Mouse (Mus musculus) megakaryocyte progenitor cell, adult 5-6 weeks (primary cell): Measurements from ENCODE around the gene Olfr713. TPM values are rescaled to one million over a fixed set of nuclear protein-coding genes. Genes with fewer than 3 reads are reported as not detected.

Source experiments
- ATAC-seq: replicated peaks from 2 replicates; pipeline ENCODE4 v1.8.0; 2016; ENCODE audit warnings: mild to moderate bottlenecking, moderate TSS enrichment, inconsistent platforms; ENCODE audit not compliant: poor library complexity
- total RNA-seq, 2 experiments: library from RNA; stranded (forward) in 1 of 2; stranded (reverse) in 1 of 2; fragments of 157-497, 149-512 nt in 1 of 2; fragments of 200-1000 nt in 1 of 2; gene quantifications; 2 replicates each; pipeline versions ENCODE4 v1.2.3 to v1.2.4; 2015 to 2017

The Olfr713 gene
- total RNA-seq (2015) = not detected in 2 replicates
- total RNA-seq (2017) = not detected in 2 replicates

DNA sequence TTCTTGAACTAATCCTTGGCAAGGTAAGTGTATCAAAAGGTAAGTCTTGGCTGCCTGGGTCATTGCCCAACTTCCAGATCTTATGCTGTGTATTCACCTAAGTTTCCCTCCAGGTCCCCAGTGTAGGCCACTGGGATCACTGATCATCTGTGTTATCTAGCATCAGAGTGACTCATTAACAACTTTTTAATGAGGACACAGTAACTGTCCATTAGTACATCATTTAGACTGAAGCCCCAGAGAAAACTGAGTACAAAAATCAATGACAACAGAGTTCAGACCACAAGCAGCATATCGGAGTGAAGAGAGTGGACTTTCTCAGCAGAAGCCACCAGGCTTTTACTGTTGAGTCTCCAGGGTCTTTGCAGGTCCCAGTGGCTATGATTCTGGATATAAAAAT, at the start of gene Olfr713:
Gene Olfr713, plus strand, starts transcription at position 301 of the 400 bp plus-strand sequence.
- no peak for ATAC-seq

DNA sequence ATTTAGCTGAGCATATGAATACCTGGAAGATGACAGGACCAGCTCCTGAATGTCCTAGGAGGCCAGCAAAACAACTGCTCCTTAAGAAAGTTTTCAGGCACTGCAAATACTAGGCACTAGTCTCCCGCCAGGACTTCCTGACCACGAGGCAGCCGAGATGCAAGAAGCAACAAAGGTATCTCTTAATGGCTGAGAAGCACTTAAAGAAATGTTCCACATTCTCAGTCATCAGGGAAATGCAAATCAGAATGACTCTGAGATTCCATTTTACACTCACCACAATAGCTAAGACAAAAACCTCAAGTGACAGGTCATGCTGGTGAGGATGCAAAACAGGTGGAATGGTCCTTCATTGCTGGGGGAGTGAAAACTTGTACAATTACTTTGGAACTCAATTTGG, 45.7 kb upstream of the Olfr713 start:
- no peak for ATAC-seq

DNA sequence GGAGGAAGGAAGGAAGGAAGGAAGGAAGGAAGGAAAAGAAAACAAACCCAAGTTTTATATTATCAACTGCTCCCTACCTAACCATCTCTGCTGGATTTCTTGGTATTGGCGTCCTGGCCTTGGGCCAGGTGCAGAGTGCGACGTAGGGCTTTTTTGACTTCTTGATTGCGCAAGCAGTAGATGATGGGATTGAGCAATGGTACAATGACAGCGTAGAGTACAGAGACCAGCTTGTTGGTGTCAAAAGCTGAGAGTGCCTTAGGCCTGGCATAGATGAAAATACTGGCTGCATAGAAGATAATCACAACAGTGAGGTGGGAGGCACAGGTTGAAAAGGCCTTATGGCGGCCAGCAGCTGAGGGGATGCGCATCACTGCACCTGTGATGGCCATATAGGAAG, 30.2 kb upstream of the Olfr713 start:
- peak; percentile 96 for ATAC-seq

- ATAC-seq = peak; percentile 63
Measured at GRCm38 (mm10) chr7:107004169-107004568, 26.8 kb upstream of the Olfr713 start.

DNA sequence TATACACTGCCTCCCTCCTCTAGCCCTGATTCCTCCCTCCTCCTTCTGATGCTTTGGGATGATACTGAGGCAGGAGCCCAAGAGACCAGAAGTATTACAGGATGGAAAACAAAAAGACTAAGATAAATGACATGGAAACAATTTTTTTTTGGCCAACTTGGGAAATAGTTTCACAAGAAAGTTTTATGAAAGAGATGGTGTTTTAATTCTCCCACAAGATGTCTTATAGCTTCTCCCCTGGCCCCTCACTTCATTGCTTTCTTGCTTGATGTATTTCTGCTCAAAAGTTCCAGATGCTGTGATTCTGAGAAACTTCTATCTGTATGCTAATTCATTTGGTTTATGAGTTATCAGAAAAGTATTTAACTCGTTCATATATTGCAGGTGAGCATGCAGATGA, 25.0 kb upstream of the Olfr713 start, which contains the start of gene Olfr2:
Gene Olfr2, minus strand, starts transcription at position 101 of the 400 bp plus-strand sequence.
- ATAC-seq = no peak

DNA sequence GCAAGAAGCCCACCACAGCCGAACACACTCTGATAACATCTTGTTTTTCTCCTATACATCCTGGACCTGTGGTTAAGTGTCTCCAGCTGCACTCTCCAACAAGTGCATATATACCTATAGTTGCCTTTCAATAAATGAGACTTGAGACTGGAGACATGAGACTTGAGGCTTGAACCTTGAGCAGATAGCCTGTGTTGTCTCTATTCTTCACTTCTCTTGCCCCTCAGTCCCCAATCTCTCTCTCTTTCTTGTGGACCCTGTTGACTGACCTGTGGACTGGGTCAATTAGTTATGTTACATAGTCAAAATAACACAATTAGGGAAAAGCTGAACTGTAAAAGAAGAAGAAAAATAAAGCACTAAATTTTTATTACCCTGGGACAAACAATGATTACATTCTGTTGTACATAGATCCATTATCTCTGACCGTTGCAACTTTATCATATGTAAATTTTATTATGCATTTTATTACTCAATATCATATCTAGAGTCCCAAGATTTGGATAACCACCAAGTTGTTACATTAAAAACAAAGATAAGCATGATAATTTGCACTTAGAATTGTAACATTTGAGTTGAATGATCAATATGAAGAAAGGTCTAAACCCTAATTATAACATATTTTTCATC, 9.1 kb downstream of the Olfr713 start:
- ATAC-seq = no peak

DNA sequence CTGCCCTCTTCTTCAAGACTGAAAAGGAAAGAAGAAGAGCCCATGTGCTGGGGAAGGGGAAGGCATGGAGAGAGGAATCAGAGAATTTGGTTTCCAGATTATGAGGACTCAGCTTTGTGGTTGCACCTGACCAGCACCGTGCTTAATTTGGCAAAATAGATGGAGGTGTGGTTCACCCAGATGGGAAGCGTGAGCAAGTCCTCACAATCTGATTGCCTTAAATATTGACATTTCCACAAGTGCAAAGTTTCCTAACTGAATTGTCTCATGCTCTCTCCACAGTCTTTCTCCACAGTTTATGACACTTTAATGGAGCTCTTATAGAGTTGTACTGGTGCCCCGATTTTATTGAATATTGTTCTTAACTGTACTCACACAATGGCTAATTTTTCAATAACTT, 12.2 kb downstream of the Olfr713 start:
- no peak for ATAC-seq

- peak; percentile 80 for ATAC-seq
Measured at GRCm38 (mm10) chr7:107044407-107044806, 13.4 kb downstream of the Olfr713 start.

DNA sequence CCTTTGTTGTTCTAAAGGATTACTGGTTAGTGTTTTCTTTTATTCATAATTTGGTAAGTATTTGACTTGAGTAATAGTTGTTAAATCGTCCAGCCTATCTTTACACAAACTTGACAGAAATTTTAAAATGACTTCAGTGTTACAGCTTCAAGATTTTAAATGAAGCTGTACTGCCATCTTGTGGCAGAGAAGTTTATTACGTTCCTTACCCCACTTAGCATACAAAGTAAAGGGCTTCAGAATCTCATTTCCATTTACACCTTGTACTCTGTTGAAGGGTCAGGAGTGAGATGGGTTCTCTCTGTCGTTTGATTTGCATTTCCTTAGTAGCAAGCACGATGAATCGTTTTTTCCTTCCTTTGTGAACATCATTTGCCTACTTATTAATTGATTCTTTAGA, 14.9 kb downstream of the Olfr713 start:
- ATAC-seq = peak; percentile 92

DNA sequence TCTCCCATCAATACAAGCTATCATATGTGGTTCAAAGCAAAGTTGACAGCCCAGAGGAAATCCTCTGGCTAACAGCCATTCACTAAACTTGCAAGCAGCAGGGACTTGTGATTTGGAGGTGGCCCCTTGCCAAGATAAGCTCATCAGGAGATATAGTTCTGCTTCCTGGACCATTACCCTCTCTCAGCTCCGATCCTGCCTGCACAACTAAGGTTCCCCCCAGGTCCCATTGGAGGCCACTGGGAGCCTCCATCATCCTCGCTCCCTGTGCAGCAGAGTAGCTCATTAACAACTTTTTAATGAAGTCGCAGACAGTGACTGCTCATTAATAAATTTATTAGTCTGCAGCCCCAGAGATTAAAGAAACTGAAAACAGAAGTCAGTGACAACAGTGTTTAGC, 16.6 kb downstream of the Olfr713 start:
- peak; percentile 34 for ATAC-seq

DNA sequence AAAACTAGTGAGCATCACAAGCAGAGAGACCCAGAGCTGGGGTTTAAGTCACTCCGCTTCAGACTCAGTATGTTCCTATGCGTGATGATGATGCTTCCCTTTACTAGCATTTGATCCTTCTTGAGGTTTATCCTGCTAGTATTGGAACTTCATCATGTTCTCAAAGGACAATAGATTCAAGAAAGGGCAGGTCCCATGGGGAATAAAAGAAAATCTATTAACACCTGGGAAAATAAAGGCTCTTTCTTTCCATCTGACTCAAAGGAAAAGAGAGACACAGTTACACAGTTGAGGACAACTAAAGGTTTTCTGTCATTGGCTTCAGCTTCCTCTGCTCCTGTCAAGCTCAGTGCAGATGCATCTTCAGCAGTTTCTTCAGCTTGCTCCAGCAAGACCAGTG, 39.7 kb downstream of the Olfr713 start, which contains the start of gene Olfr714:
Gene Olfr714, plus strand, starts transcription at position 301 of the 400 bp plus-strand sequence.
- ATAC-seq = no peak

Other genes with a start within 250 kb of the Olfr713 start
- gene Olfr699, start 238.0 kb upstream of the Olfr713 start, total RNA-seq (2015) = not detected in 2 replicates
- gene Olfr699, start 238.0 kb upstream of the Olfr713 start, total RNA-seq (2017) = not detected in 2 replicates
- gene Olfr700, start 222.3 kb upstream of the Olfr713 start, total RNA-seq (2015) = not detected in 2 replicates
- gene Olfr700, start 222.3 kb upstream of the Olfr713 start, total RNA-seq (2017) = not detected in 2 replicates
- not detected in 2 replicates for gene Olfr701, start 217.0 kb upstream of the Olfr713 start, total RNA-seq (2015)
- not detected in 2 replicates for gene Olfr701, start 217.0 kb upstream of the Olfr713 start, total RNA-seq (2017)
- not detected in 2 replicates for gene Olfr702, start 197.3 kb upstream of the Olfr713 start, total RNA-seq (2015)
- not detected in 2 replicates for gene Olfr702, start 197.3 kb upstream of the Olfr713 start, total RNA-seq (2017)
- gene Olfr703, start 187.8 kb upstream of the Olfr713 start, total RNA-seq (2015) = not detected in 2 replicates
- not detected in 2 replicates for gene Olfr703, start 187.8 kb upstream of the Olfr713 start, total RNA-seq (2017)
- gene Olfr704, start 168.0 kb upstream of the Olfr713 start, total RNA-seq (2015) = not detected in 2 replicates
- gene Olfr704, start 168.0 kb upstream of the Olfr713 start, total RNA-seq (2017) = not detected in 2 replicates
- not detected in 2 replicates for gene Olfr705, start 154.3 kb upstream of the Olfr713 start, total RNA-seq (2015)
- not detected in 2 replicates for gene Olfr705, start 154.3 kb upstream of the Olfr713 start, total RNA-seq (2017)
- gene Olfr706, start 143.0 kb upstream of the Olfr713 start, total RNA-seq (2015) = not detected in 2 replicates
- not detected in 2 replicates for gene Olfr706, start 143.0 kb upstream of the Olfr713 start, total RNA-seq (2017)
- gene Olfr707, start 129.9 kb upstream of the Olfr713 start, total RNA-seq (2015) = not detected in 2 replicates
- not detected in 2 replicates for gene Olfr707, start 129.9 kb upstream of the Olfr713 start, total RNA-seq (2017)
- gene Olfr1532-ps1, start 123.2 kb upstream of the Olfr713 start, total RNA-seq (2015) = not detected in 2 replicates
- not detected in 2 replicates for gene Olfr1532-ps1, start 123.2 kb upstream of the Olfr713 start, total RNA-seq (2017)
- 0.02 TPM in 1 of 2 replicates, not detected in the other for gene Olfr709-ps1, start 99.0 kb upstream of the Olfr713 start, total RNA-seq (2015)
- not detected in 2 replicates for gene Olfr709-ps1, start 99.0 kb upstream of the Olfr713 start, total RNA-seq (2017)
- gene Olfr710, start 82.9 kb upstream of the Olfr713 start, total RNA-seq (2015) = not detected in 2 replicates
- gene Olfr710, start 82.9 kb upstream of the Olfr713 start, total RNA-seq (2017) = not detected in 2 replicates
- gene Olfr6, start 67.2 kb upstream of the Olfr713 start, total RNA-seq (2015) = not detected in 2 replicates
- not detected in 2 replicates for gene Olfr6, start 67.2 kb upstream of the Olfr713 start, total RNA-seq (2017)
- not detected in 2 replicates for gene Olfr711, start 55.7 kb upstream of the Olfr713 start, total RNA-seq (2015)
- gene Olfr711, start 55.7 kb upstream of the Olfr713 start, total RNA-seq (2017) = not detected in 2 replicates
- gene Olfr2, start 25.1 kb upstream of the Olfr713 start, total RNA-seq (2015) = not detected in 2 replicates
- gene Olfr2, start 25.1 kb upstream of the Olfr713 start, total RNA-seq (2017) = not detected in 2 replicates
- gene Olfr714, start 39.8 kb downstream of the Olfr713 start, total RNA-seq (2015) = not detected in 2 replicates
- not detected in 2 replicates for gene Olfr714, start 39.8 kb downstream of the Olfr713 start, total RNA-seq (2017)
- not detected in 2 replicates for gene Olfr17, start 62.0 kb downstream of the Olfr713 start, total RNA-seq (2015)
- gene Olfr17, start 62.0 kb downstream of the Olfr713 start, total RNA-seq (2017) = not detected in 2 replicates
- gene Olfr715b, start 79.2 kb downstream of the Olfr713 start, total RNA-seq (2015) = not detected in 2 replicates
- gene Olfr715b, start 79.2 kb downstream of the Olfr713 start, total RNA-seq (2017) = not detected in 2 replicates
- gene Olfr715, start 99.9 kb downstream of the Olfr713 start, total RNA-seq (2015) = not detected in 2 replicates
- not detected in 2 replicates for gene Olfr715, start 99.9 kb downstream of the Olfr713 start, total RNA-seq (2017)
- not detected in 2 replicates for gene Olfr716, start 107.2 kb downstream of the Olfr713 start, total RNA-seq (2015)
- gene Olfr716, start 107.2 kb downstream of the Olfr713 start, total RNA-seq (2017) = not detected in 2 replicates
- gene Nlrp14, start 135.8 kb downstream of the Olfr713 start, total RNA-seq (2015) = not detected in 2 replicates
- gene Nlrp14, start 135.8 kb downstream of the Olfr713 start, total RNA-seq (2017) = not detected in 2 replicates
- gene Rbmxl2, start 178.3 kb downstream of the Olfr713 start, total RNA-seq (2015) = not detected in 2 replicates
- not detected in 2 replicates for gene Rbmxl2, start 178.3 kb downstream of the Olfr713 start, total RNA-seq (2017)